Mouse (Mus musculus) intestine, embryonic 15.5 days (tissue): ENCODE measurements around the gene Ssr2. TPM values are rescaled to one million over a fixed set of nuclear protein-coding genes. Genes with fewer than 3 reads are reported as not detected.

Source experiments
- ATAC-seq: fragments of 200-750 bp; cut with Nextera tagmentation; 2 replicates; pipeline ENCODE4 v1.8.0; 2017; ENCODE audit warnings: moderate TSS enrichment, moderate library complexity
- H3K27ac ChIP-seq: fragments of 300-500 bp; sonication (generic); 2 replicates; pipeline ENCODE4 v1.5.1; 2015; ENCODE audit warnings: mild to moderate bottlenecking, inconsistent platforms
- H3K27me3 ChIP-seq: fragments of 300-500 bp; sonication (generic); replicated peaks from 2 replicates; pipeline ENCODE4 v1.6.1; 2015; ENCODE audit warnings: inconsistent platforms
- H3K36me3 ChIP-seq: fragments of 300-500 bp; sonication (generic); 2 replicates; pipeline ENCODE4 v1.6.1; 2015; ENCODE audit warnings: inconsistent platforms
- H3K4me1 ChIP-seq: fragments of 300-500 bp; sonication (generic); replicated peaks from 2 replicates; pipeline ENCODE4 v1.6.1; 2015; ENCODE audit warnings: inconsistent platforms
- H3K4me2 ChIP-seq: fragments of 300-500 bp; sonication (generic); replicated peaks from 2 replicates; pipeline ENCODE4 v1.6.1; 2015; ENCODE audit warnings: mild to moderate bottlenecking, inconsistent platforms
- H3K4me3 ChIP-seq: fragments of 300-500 bp; sonication (generic); replicated peaks from 2 replicates; pipeline ENCODE4 v1.5.1; 2015; ENCODE audit warnings: inconsistent platforms
- H3K9ac ChIP-seq: fragments of 300-500 bp; sonication (generic); 2 replicates; pipeline ENCODE4 v1.6.1; 2015; ENCODE audit warnings: inconsistent platforms
- H3K9me3 ChIP-seq: fragments of 300-500 bp; sonication (generic); 2 replicates; pipeline ENCODE4 v1.6.1; 2016; ENCODE audit warnings: inconsistent platforms
- WGBS: fragments of 180-500 bp; shearing (Covaris S2); methylation state at CpG from one replicate; pipeline ENCODE4 v1.1.7; 2015; 5-methylcytosine and 5-hydroxymethylcytosine counted together
- polyA plus RNA-seq: library from polyadenylated mRNA; unstranded; fragments of >200 nt; fragmentation: Nextera tagmentation; extraction: Ambion mirVana; gene quantifications from 2 replicates; pipeline ENCODE4 v1.2.1, GENCODE M21; 2015

Ssr2 gene
- polyA plus RNA-seq, result 338 and 390 TPM in 2 replicates

DNA sequence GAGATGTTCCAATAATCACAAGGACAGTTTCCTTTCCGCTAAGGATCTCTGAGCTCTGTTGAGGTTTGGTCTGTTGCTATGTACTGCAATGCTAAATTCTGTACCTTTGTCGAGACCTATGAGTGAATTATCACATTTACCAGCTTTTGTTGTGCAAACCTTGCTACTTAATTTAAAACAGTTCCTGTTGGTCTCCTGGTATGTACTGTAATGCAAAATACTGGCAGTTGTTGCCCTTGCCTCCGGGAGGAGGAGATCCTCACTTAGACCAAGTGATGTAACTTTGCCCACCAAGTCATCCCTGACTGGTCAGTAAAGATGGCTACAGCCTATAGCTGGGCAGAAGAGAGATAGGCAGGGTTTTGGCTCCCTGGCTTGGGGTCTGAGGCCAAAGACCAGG lies at the start of gene Ssr2:
Gene Ssr2 (plus strand): TSS at position 337 of the 400 bp plus-strand sequence.
- Histone ChIP-seq H3K4me1 (peaks cover 3% of the 10 kb centered on the region; the same call in 1 of the 2 replicates), H3K36me3 (no peaks in the 10 kb centered on the region), H3K27ac (no peak within 1 kb of the TSS), H3K4me3 (no peak within 1 kb of the TSS), H3K9ac (no peak within 1 kb of the TSS), H3K27me3 (no peaks in the 10 kb centered on the region), H3K4me2 (no peak within 1 kb of the TSS), H3K9me3 (no peaks in the 10 kb centered on the region)
- ATAC-seq, result no peak
- WGBS, result 88% methylated on average over 3 of the region's 3 CpGs

DNA sequence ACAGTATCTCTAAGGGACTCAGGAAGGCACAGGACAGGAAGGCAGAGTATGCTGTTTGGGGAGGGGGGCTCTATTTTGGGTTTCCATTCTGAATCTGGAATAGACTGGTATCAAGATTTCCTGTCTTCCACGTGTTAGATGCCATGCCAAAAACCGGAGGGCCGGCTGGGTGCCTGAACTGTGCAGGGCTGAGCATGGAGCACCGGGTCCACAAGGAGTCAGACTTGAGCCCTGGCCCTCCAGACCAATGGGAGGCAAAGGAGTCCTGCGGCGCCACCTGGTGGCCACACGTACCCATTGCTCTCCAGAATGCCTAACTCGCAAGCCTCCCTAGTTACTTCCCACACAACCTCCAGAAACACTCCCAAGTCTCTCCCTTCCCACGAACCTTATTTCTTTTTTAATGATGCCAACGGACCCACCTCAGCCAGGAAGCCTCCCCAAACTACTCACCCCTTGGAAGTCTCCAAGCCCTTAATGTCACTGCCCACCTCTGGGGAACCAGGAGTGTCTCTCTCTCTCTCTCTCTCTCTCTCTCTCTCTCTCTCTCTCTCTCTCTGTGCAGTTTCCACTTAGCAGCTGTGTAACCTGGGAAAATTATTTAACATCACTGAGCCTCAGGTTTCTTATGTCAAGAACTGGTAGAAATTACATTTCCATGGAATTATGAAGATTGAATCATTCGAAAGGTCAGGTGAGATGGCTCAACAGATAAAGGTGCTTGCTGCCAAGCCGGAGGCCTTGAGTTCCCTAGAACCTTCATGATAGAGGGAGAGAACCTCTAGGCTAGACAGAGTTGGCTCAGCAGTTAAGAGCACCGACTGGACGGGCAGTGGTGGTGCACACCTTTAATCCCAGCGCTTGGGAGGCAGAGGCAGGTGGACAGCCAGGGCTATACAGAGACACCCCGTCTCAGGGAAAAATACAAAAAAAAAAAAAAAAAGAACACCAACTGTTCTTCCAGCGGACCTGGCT lies 49.2 kb upstream of the Ssr2 start:
- H3K27ac ChIP-seq, result no peak overlapping the region
- H3K4me1 ChIP-seq, result peaks cover 28% of the 10 kb centered on the region

DNA sequence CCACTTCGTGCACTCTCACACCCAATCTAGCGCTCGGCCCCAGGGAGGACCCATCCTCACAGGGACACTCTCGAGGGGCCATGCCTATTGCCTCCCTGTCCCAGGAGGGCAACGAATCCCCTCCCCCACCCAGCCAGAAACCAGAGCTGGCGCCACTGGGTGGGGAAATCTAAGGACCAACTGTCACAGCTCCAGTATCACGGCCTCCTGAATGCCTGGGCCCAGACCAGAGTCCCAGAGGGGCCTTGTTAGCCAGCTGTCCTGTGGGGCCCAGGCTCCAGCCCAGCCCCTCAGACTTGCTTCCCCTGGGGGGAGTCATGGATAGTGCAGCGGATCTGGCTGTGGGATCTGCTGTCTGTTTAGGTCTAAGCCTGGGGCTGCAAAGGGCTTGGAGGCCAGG lies 48.1 kb upstream of the Ssr2 start:
- peak overlapping the region; percentile 33 for H3K9ac ChIP-seq
- no peaks in the 10 kb centered on the region for H3K27me3 ChIP-seq
- H3K4me2 ChIP-seq, result no peak overlapping the region; the same call in 1 of the 2 replicates
- H3K4me1 ChIP-seq, result peaks cover 28% of the 10 kb centered on the region
- ATAC-seq, result no peak
- no peaks in the 10 kb centered on the region for H3K9me3 ChIP-seq
- no peak overlapping the region for H3K27ac ChIP-seq
- H3K4me3 ChIP-seq, result no peak overlapping the region
- WGBS, result 44% methylated on average over 8 of the region's 8 CpGs
- H3K36me3 ChIP-seq, result peaks cover 12% of the 10 kb centered on the region

More for the DNA sequence above, 49.2 kb upstream of the Ssr2 start:
- ATAC-seq, result peak; percentile 75
- Histone ChIP-seq H3K27me3 (no peaks in the 10 kb centered on the region), H3K4me2 (peak overlapping the region; percentile 31; the same call in 1 of the 2 replicates), H3K9ac (no peak overlapping the region), H3K9me3 (no peaks in the 10 kb centered on the region), H3K4me3 (no peak overlapping the region), H3K36me3 (peaks cover 12% of the 10 kb centered on the region)
- WGBS, result 32% methylated on average over 17 of the region's 17 CpGs

DNA sequence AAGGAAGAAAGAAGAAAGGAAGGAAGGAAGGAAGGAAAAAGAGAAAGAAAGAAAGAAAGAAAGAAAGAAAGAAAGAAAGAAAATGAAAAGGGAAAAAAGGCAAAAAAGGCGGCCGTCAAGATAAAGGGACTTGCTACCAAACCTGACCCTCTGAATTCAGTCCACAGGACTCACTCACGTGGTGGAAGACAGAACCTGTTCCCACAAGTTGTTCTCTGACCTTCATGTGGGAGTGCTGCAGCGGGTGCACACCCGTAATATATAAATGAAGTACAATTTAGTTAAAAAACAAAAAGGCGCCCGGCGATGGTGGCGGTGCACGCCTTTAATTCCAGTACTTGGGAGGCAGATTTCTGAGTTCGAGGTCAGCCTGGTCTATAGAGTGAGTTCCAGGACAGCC lies 47.0 kb upstream of the Ssr2 start:
- H3K9ac ChIP-seq, result no peak overlapping the region
- peaks cover 12% of the 10 kb centered on the region for H3K36me3 ChIP-seq
- no peaks in the 10 kb centered on the region for H3K9me3 ChIP-seq
- no peak overlapping the region for H3K4me3 ChIP-seq
- peaks cover 33% of the 10 kb centered on the region for H3K4me1 ChIP-seq
- 0 out of 2 replicates have a peak overlapping the region, but pooled peaks have one; percentile 82 for H3K4me2 ChIP-seq
- 79% methylated on average over 11 of the region's 11 CpGs for WGBS
- H3K27ac ChIP-seq, result no peak overlapping the region
- no peaks in the 10 kb centered on the region for H3K27me3 ChIP-seq
- no peak for ATAC-seq

DNA sequence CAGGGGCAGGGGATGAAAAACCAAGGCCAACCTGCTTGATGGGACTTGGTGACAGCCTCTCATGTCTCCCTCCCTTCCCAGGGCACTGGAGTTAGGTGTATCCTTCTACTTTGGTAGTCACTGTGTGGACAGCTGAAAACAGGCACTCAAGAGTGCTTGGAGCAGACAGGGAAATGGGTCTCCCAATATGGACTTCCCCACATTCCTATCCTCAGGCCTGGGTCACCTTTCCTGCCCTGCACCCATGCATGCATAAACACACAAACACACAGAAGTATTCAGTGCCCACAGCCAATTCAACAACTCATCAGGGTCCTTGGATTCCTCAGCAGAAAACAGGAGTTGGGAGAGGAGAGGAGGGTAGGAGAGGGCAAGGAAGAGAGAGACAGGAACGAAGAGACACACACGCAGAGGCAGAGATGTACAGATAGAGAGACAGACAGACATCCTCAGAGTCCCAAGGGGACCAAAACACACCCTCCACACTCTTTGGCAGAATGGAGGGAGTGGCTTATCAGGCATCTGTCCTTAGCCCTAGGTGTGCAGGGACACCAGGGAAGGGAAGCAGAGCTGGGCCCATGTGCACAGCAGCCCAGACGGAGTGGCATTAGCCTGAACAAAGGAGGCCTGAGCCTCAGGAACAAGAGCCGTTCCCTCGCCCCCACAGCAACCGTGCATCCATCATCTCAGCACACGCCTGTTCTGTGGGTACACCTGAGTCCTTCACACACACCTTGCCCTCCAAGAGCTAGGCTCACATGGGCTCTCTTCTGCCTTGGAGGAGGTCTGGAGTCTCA lies 46.3 kb upstream of the Ssr2 start:
- Histone ChIP-seq H3K9me3 (no peaks in the 10 kb centered on the region), H3K27me3 (no peaks in the 10 kb centered on the region), H3K27ac (0 out of 2 replicates have a peak overlapping the region, but pooled peaks have one; percentile 13), H3K4me2 (peak overlapping the region; percentile 82), H3K4me1 (peaks cover 40% of the 10 kb centered on the region), H3K9ac (peak overlapping the region; percentile 93), H3K4me3 (peak overlapping the region; percentile 56), H3K36me3 (peaks cover 8% of the 10 kb centered on the region; the same call in 1 of the 2 replicates)
- ATAC-seq, result no peak
- 43% methylated on average over 7 of the region's 7 CpGs for WGBS

DNA sequence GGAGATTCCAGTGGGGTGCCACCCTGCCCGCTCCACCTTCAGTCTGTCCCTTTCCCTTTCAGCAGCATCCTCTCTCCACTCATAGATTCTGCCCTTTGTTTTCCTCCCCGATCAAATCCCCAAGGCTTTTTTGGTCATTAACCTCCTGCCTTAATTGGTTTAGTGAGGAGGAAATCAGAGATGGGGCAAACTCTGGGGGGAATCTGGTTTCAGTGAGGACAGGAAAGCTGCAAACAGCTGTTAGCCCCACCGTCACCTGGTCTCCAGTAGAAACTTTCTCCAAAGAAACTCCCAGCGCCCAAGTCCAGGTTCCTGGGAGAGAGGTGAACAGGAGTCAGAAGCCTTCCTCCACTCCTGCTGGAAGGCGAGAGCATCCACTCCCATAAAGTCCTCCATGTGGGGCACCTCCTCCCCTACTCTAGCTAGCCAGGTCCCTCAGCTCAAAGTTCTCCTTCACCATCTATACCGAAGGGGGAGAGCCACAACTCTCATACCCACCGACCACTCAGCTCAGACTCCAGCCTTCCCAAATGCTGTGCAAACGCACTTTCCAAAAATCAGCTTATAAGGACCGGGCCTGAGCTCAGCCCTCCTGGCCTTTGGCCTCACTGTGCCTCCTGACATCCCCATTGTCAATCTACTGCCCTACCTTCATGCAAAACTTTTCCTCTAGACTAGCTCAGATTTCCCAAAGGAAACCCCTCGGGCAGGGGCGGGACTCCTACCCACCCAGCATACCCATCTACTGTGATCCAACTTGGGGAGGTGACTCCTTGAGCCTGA lies 45.4 kb upstream of the Ssr2 start:
- H3K27ac ChIP-seq, result peak overlapping the region; percentile 87
- H3K36me3 ChIP-seq, result peaks cover 1% of the 10 kb centered on the region; the same call in 1 of the 2 replicates
- no peaks in the 10 kb centered on the region for H3K9me3 ChIP-seq
- ATAC-seq, result no peak
- 21% methylated on average over 11 of the region's 11 CpGs for WGBS
- H3K27me3 ChIP-seq, result no peaks in the 10 kb centered on the region
- peaks cover 49% of the 10 kb centered on the region for H3K4me1 ChIP-seq
- H3K4me3 ChIP-seq, result peak overlapping the region; percentile 56
- peak overlapping the region; percentile 93 for H3K9ac ChIP-seq
- peak overlapping the region; percentile 82 for H3K4me2 ChIP-seq

DNA sequence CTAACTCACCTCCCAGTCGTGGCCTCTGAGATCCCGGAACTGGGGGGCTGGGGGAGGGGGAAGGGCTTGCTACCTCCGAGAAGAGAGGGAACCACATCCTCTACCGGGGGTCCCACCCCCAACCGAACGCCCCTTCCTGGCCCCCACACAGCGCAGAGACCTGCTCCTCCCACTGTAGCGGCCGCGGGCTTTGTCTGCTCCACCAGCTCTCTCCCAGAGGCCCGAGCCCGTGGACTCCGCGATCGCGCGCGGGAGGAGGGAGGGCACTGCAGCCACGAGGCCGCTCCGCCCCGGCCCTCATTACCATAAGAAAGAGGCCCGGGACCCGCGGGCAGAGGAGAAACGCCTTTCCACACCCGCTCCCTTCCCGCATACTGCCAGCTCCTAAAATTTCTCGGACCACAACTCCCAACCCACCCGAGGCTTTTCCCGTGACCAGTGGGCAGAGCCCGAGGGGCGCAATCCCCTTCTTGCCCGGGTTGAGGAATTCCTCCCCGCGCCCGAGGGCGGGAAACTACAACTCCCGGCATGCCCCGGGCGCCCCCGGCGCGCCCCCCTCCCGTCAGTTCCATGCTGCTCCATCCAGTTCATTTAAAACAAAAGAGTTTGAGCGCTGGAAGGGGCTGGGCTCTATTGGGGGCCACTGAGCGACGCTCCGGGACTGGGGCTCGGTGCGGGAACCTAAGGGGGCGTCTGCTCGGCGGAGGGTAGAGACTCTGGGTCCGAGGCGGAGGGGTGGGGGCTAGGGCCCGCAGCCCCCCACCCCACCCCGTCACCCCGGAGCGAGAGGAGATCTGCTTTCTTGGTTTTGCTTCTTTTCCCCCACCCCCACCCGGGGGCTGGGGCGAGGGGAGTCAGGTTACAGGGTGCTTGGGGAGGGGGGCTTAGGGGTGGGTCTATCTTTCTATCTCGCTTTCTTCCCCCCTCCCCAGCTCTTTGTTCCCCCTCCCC lies 44.1 kb upstream of the Ssr2 start:
- Histone ChIP-seq H3K27ac (peak overlapping the region; percentile 87), H3K9me3 (no peaks in the 10 kb centered on the region), H3K4me3 (peak overlapping the region; percentile 56), H3K4me2 (peak overlapping the region; percentile 82), H3K9ac (peak overlapping the region; percentile 93), H3K4me1 (peaks cover 62% of the 10 kb centered on the region), H3K27me3 (no peaks in the 10 kb centered on the region), H3K36me3 (peaks cover 6% of the 10 kb centered on the region)
- WGBS, result under 1% methylated on average over 56 of the region's 63 CpGs
- peak; percentile 82 for ATAC-seq

DNA sequence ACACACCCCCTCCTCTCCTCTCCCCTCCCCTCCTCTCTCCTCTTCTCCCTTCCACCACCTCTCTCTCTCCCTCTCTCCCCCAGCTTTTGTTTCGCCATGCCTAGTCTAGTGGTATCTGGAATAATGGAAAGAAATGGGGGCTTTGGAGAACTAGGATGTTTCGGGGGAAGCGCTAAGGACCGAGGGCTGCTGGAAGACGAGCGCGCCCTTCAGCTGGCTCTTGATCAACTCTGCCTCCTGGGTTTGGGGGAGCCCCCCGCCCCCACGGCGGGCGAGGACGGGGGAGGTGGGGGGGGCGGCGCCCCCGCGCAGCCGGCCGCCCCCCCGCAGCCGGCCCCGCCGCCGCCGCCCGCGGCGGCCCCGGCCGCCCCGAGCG lies 43.4 kb upstream of the Ssr2 start, which contains the start of gene Mex3a:
Gene Mex3a (plus strand): TSS at position 97 of the 376 bp plus-strand sequence.
- Histone ChIP-seq H3K27ac (peak within 1 kb of the TSS; percentile 87), H3K27me3 (no peaks in the 10 kb centered on the region), H3K36me3 (peaks cover 13% of the 10 kb centered on the region), H3K9me3 (no peaks in the 10 kb centered on the region), H3K4me1 (peaks cover 69% of the 10 kb centered on the region), H3K4me2 (peak within 1 kb of the TSS; percentile 82), H3K9ac (peak within 1 kb of the TSS; percentile 93), H3K4me3 (peak within 1 kb of the TSS; percentile 56)
- ATAC-seq, result peak; percentile 2; the same call in 1 of the 2 replicates
- under 1% methylated on average over 20 of the region's 31 CpGs for WGBS

DNA sequence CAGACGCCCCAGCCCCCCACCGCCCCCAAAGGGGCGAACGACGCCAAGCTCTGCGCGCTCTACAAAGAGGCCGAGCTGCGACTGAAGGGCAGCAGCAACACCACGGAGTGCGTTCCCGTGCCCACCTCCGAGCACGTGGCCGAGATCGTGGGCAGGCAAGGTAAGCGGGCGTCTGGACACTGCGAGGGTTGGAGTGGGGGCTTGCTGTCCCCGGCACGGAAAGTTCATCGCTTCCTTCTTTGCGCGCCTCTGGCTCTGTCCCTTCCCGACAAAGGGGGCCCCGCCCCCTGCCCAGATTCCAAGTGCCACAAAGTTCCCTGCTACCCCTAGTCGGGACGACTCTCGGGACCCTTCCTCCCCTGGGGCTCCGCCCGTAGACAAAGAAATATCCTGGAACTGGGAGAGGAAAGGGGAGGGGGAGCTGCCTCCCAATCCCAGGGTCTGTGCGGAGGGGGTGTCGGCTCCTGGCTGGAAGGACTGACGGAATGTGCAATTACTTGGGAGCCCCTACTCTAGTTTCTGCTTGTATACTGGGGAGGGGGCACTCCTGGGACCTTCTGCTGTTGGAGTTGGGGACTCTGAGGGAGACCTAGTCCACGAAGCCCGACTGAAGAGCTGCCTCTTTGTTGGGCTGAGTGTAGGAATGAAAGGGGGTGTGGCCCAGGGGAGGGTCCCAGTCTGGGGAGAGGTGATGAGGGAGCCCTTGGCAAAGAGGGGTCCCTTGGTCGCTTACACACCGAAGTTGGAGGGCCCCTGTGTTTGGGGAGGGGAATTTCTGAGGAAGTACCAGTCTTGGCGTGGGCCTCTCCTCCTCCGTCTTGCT lies 42.8 kb upstream of the Ssr2 start:
- under 1% methylated on average over 39 of the region's 40 CpGs for WGBS
- H3K4me3 ChIP-seq, result peak overlapping the region; percentile 56
- peak overlapping the region; percentile 93 for H3K9ac ChIP-seq
- no peaks in the 10 kb centered on the region for H3K27me3 ChIP-seq
- ATAC-seq, result peak; percentile 6; the same call in 1 of the 2 replicates
- peaks cover 67% of the 10 kb centered on the region for H3K4me1 ChIP-seq
- no peaks in the 10 kb centered on the region for H3K9me3 ChIP-seq
- peak overlapping the region; percentile 82 for H3K4me2 ChIP-seq
- H3K36me3 ChIP-seq, result peaks cover 14% of the 10 kb centered on the region
- H3K27ac ChIP-seq, result peak overlapping the region; percentile 87

DNA sequence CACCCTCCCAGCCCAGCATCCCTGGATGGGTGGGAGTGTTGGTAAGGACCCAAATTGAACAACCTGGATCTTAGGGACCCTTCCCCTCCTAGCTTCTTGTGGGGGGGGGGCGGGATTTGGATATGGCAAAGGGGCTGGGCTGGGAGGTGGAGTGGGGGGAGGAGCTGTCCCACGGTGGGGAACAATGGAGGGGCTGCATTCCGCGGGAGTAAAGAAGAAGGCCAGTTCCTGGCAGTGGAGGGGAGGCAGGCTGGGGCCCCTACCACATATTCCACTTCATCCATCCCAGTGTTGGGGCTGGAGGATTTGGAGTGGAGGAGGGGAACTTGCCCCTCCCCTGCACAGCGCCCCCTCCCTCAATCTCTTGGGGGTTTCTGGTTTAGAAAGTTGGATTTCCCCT lies 42.0 kb upstream of the Ssr2 start:
- H3K4me1 ChIP-seq, result peaks cover 69% of the 10 kb centered on the region
- peak overlapping the region; percentile 93 for H3K9ac ChIP-seq
- H3K4me2 ChIP-seq, result peak overlapping the region; percentile 82
- WGBS, result 0% methylated on average over 5 of the region's 5 CpGs
- peak overlapping the region; percentile 87; the same call in 1 of the 2 replicates for H3K27ac ChIP-seq
- H3K27me3 ChIP-seq, result no peaks in the 10 kb centered on the region
- H3K9me3 ChIP-seq, result no peaks in the 10 kb centered on the region
- H3K36me3 ChIP-seq, result peaks cover 20% of the 10 kb centered on the region
- ATAC-seq, result no peak
- H3K4me3 ChIP-seq, result peak overlapping the region; percentile 56
